Mouse (Mus musculus): Measurements from ENCODE around the gene Pxdn. TPM values are rescaled to one million over a fixed set of nuclear protein-coding genes. Genes with fewer than 3 reads are reported as not detected.

Gene Pxdn
- 96.0 and 96.5 TPM in 2 replicates for total RNA-seq (2021)
- long read RNA-seq, experiment 1, full-length matches to known transcripts = 8 of 23 reads
- long read RNA-seq, experiment 1, partial matches to known transcripts = 11 of 23 reads
- long read RNA-seq, experiment 1, other reads (novel, unspliced or antisense) = 4 of 23 reads
- long read RNA-seq, experiment 2, full-length matches to known transcripts = 8 of 25 reads
- long read RNA-seq, experiment 2, partial matches to known transcripts = 11 of 25 reads
- long read RNA-seq, experiment 2, other reads (novel, unspliced or antisense) = 6 of 25 reads

DNA sequence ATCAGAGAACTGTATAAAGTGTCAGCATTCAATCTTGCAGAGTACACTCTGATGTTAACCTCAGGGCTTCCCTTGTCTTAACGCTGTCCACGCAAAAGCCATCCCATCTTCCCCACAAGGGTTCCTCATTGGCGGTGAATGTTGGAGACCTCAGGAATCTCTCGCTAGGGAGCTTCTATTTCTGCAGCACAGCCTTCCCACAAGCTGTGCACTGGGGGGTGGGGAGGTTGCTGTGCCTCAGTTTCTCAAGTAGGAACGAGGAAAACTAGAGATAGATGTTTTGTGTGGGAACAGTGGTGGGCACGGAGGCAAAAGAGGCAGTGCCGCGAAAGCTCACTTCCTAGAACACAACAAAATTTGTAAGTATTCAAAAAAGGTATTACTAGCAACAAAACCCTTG is at the start of gene Pxdn:
Gene Pxdn, plus strand, starts transcription at position 301 of the 400 bp plus-strand sequence.
- no peak for DNase-seq

DNA sequence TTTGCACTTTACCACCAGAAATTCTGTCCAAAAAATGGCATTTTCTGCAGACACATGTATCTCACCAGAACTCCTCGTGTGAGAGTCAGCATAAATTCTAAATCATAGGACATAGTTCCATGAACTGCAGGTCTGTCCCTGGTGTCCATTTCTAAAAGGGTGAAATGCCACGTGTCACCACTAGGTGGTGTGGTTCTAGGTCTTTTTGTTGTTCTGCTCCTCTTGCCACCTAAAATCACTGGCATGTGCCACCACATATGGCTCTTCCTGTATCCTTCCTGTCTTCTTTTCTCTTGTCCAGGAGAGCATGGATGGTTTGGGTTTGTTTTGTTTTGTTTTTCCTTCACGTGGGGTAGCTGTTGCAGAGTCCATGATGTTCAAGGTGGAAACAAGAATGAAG is 42.7 kb upstream of the Pxdn start:
- peak; percentile 63 for DNase-seq

DNA sequence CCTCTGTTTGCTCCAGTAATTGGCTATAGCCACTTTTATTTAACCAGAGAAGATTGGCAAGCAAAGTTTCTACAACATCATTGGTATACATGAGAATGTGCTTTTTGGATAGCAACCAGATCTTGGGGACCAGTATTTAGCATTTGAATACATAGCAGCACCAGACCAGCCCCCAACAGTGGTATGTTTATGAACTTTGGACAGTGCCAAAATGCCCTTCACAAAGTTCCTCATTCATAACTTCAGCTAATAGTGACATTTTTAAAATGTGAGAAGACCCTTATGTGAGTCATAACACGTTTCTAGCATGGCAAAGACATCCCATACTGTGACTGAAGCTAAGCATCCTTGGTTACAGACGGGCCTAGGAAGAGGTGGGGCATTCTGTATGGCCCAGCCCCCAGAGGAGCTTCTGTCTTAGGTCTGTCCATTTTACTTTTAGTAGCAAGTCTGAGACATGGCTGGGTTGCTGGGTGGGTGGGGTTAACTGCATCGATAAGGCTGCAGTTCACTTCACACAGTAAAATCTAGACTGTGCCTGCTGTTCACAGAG is 39.8 kb upstream of the Pxdn start:
- DNase-seq = no peak

DNA sequence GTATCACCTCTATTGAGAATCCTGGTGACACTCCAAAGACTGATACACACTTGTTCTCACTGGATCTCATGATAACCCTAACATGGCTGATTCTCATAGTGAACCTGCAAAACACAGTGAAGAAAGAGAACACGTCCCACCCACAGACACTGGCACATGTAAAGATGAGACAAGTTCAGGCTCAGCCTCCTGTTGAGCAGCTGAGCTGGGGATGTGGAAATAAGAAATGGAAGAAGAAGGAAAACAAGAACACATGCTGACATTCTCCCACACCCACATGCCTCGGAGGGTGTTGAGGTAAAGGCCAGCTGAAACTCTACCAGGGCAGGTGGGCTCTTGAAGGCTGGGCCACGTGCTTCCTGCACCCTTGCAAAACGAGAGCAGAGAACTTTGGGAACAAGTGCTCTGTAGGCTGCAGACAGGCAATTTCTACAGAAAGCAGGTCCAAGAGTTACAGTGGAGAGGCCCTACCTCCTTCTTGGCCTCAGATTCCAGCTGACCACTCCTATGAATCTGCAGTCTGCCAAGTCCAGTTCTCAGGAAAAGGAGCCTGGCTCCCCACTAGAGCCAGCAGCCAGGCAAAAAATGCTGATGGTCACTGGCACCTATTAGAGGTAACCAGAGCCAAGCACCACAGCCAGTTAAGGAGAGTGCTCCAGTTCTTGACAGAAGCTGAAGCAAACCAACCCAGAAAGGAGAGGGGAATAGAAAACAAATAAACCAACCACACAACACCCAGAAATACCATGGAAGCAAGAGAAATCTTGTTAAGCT is 33.1 kb upstream of the Pxdn start:
- peak; percentile 34 for DNase-seq

DNA sequence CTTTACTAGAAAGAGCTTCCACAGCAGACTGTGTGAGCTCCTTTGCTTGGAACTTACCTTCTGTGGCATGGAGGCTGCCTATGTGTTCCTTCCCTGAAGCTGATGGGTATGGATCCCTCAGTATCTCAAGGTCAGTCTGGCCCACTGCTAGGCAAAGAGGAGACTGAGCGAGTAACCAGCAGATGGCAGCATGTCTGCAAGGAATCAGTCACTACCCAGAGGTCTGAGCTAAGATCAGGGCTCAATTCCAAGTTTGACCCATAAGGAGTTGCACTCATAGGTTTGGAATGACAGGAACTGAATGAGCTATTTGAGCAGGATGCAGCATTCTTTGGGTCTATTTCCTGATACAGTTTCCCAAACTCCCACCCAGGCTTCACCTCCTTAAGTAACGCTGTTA is 30.4 kb upstream of the Pxdn start:
- DNase-seq = peak; percentile 75

DNA sequence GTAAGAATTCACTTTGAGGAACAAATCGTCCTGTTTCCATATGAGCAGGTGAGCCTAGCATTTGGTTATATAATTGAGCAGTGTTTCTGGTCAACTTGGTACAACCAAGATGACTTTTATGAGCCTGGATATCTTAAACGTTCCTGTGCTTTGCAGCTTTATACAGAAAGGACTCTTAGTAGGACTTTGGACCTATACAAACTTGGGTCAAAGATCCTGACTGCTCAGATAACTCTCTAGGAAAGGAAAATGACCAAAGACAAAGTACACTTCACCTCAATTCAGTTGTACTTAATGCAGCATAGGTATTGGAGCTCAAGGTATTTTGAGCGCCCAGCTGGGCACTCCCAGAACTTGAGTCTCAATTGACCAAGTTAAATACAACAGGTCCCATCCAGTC is 21.3 kb upstream of the Pxdn start:
- DNase-seq = no peak

DNA sequence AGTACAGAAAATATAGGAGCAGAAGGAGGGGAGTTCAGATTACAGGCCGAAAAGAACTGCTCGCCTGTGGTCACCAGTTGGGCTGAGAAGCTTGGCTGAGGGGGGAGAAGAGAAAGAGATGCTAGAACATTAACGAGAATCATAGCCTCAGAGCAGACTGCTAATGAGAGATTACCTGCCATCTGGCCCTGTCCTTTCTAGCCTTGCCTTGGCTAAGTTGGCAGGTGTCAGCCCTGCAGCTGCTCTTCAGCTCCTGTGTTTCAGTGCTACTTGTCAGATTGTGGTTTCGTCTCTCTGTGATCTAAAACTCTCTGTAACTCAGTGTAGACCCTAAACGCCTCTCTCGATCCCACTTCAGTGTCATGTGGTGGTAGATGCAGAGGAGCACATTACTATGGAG is 20.6 kb upstream of the Pxdn start:
- DNase-seq = no peak

DNA sequence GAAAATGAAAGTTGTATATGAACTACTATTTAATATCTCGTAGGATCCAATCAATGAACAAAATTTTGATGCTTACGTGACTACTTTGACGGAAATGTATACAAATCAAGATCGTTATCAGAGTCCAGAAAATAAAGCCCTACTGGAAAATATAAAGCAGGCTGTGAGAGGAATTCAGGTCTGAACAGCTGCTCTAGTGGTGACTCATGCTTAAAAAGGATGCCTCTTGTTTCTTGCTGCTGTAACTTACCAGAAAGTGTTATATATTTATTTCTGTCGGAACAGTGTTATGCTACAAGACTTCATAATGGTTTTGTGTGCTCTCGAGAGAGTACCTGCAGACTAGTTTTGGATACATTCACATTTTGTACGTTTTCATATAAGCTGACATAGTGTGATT is 17.1 kb upstream of the Pxdn start:
- no peak for DNase-seq

DNA sequence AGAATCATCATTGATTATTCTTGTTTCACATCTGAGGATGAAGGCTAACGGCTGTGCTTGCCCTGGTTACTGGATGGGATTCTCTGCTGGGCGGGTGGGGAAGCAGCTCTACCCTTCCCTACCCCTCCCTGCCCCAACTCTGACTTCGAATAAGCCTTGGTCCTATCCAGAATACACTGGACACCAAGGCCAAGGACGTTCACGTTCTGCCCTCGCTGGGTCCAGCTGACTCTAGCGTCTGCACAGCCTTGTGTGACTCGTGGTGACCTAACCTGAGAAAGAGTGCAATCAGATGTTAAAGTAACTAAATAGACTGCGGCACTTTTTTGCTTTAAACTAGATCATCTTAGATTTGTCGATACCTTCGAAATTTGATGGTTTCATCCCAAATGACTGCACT is 15.9 kb upstream of the Pxdn start:
- DNase-seq = peak; percentile 64

DNA sequence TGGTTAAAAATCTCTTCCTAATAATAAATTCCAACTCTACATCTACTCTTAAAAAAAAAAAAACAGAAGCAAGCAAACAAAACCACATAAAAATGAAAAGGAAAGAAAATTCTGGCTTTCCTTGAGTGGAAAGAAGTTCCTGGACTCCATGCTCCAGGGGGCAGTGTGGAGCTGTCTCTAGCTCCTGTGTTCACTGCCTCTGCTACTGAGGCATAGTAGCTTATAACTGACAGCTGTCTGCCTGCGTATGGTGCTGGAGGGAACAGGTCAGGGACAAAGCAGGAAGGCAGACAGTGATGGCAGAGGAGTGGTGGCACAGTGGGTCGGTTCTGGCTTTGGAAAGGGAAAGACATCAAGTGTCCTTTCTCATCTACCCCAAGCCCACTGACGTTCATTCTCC is 10.5 kb upstream of the Pxdn start:
- DNase-seq = peak; percentile 78

DNA sequence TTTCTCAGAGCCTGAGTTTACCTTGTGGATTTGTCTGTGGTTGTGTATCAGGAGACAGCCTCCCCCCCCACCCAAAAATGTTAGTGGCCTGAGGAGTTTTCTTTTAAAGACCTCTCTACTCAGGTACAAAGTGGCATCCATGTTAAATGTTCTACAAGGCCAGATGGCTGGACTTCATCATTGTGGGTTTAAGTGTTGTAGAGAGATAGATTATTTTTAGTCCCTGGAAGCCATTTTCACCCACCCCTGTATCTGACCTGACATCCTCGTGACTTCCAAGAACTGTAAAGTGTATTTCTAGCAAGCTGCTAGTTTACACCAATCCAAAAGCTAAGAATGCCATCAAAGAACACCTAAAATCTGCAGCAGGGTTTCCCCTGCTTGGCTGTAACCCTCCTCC is 6.8 kb upstream of the Pxdn start:
- no peak for DNase-seq

DNA sequence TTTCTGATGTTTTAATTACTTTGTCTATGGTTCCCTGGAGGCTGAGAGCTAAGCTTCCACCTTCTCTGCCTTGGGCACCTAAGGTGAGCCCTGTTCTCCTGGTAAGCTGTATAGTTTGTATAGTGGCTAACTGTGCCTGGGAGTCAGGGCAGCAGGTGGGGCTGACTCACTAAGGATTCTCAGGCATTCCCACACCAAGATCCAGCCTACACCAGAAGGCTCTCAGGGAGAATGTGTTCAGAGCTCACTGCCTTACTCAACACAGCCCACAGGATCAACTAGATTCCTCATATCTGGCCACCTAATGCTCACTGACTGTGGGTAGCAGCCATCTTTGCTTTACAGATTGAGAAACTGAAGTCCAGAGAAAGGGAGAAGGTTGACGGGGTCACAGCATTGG is 4.5 kb upstream of the Pxdn start:
- no peak for DNase-seq

DNA sequence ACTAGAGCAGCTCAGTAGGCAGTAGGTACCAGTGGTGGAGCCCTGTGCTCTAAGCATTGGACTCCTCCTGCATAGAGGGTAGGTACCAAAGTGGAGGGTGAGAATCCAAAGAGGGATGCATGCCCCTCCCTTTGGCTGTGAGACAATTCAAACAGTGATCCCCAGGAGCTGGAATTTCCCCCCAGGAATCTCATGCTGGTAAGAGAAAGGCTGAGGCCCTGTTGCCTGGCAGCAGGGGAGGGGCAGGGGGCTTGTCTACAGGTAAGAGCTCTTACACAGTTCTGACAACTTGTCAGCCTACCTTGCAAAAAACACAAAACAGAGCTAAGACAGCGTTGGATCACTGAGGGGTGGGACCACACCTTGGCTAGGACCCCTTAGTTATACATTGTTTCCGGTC is 3.9 kb upstream of the Pxdn start:
- DNase-seq = no peak

DNA sequence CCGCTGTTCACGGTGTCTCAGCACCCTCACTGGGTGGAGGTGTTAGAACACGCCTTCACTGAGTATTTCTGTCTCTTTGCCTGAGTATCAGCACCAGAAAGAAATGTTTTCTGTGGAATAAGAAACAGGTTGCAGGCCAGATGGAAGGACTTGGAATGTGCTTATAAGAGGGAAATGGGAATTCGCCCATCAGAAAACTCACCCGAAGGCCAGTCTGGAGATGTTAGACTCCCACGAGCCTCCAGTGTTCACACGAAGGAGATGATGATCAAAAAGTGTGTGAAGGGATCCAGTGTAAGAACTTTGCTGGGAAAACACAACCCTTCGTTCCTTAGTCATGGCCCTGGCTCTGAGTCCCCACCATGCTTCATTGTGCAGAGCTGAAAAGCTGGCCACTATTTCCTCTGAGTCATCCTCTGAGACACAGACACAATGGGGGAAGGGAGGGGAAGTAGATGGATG is 3.3 kb upstream of the Pxdn start:
- peak; percentile 27 for DNase-seq

DNA sequence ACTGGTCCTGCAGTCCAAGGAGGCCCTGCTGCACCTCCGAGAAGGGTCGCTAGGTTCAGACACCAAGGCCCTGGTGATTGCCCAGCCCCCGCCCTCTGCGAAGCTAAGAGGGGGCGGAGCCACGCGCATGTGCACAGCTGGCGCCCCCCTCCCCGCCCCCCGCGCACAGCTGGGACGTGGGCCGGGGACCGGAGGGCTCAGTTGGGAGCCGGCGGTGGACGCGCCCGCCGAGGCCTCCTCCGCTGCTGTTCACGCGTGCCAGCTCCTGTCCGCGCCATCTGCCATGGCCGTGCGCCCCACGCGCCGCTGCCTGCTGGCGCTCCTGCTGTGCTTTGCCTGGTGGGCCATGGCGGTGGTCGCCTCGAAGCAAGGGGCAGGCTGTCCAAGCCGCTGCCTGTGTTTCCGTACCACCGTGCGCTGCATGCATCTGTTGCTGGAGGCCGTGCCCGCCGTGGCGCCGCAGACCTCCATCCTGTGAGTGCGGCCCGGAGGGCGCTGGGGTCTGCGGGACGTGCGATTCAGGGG is 505 bp downstream of the Pxdn start:
- peak; percentile 84 for DNase-seq

DNA sequence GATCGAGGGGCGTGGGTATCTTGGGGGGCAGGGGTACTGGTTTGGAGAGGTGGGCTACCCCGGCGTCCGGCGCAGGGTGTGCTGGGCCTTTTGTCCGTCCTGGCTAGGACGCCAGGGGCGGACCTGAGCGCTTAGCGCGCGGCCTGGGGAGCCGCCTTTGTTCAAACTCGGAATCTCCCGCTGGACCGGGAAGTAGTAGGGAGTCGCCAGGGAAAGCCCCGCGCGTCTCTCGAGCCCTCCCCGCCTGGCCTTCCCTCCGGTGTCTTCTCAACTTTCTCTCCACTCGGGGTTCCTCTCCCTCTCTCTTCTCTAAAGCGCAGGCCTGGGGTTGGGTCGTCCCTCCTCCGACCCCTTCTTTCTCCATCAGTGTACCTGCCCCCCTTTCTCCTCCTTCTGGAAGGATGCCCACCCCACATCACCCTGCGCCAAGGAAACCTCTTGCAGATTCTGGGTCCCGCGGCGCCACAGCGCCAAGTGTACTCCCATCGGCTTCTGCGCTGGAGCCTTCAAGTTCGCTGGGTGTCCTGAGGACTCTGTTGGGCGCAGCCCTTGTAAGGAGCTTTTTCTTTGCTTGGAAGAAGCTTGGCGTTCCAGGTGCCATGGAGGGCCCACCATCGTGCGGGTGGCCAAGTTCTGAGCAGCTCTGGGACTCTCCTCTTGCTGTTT is 1.1 kb downstream of the Pxdn start:
- DNase-seq = peak; percentile 83

DNA sequence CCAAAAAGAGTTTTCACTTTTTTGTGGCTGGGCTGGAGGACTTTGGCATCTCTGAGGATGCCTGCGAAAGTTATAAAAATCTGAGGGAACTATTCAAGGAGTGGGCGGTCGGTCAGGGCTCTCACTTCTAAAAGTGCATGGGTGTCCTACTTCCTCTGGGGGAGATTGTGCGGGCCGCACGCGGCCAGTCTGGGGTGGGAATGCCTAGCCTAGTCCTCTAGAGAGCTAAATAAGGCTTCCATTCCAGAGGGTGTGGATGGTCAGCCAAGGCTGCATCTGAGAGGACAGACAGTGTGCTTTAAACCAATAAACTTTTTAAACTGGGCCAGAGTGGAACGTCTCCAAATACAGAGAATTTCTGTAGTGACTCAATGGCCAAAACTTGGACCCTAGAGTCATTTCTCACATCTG is 1.9 kb downstream of the Pxdn start:
- DNase-seq = peak; percentile 47

DNA sequence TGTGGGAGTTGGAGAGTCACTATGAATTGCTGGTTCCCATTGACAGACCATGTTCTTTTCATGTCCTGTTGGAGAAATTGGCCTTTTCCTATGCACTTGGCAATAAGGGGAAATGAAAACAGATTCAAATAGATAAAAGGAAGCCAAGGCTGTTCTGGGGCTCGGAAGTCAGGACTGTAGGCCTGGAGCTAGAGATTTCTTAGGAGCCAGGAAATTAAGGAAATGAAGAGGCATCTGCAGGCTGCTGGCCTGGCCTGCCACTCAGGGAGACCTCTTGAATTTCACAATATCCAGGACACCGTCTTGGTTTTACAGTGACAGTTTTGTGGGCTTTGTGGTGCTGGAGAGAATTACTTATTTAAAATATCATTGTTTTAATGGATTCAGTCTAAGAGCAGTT is 5.0 kb downstream of the Pxdn start:
- DNase-seq = no peak

DNA sequence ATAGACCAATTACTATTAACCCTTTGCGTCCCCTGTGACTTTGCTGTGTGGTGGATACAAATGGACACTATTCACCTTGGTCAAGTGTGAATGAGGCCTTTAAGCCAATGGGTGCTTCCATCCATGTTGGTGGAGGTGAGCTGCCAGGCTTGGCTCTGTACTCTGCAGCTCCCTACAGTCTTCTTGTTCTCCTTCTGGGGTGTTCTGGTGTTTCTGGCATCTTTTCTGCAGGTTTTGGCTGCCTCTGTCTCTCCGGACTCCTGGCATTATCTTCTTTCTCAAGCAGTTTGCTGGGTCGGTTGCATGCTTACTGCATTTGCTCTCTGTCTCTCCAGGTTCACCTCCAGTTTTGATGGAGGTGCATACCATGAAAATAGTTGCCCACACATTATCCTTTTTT is 7.2 kb downstream of the Pxdn start:
- no peak for DNase-seq

DNA sequence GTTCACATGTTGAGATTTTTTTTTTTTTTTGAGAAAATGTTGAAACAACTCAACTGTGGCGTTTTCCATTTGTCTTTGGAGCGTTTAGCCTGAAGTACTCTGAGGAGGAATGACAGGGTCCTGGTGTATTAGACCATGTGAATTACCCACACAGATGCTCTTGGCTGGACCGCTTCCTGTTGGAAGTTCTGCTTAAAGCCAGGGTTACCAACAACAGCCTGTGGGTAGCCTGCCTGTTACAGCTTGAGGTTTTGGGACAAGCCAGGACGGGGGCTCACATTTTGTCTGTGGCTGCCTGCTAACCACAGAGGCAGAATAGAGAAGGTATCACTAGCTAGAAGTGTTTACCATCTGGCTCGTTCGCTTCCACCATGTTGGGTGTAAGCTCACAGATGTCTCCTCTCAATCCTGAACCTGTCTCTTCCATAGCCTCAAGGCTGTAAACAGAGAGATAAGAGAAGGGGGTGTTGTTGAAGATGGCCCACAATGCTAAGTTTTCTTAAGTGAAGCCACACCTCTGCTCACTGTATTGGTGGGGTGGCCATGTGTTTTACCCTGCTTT is 7.9 kb downstream of the Pxdn start:
- DNase-seq = no peak

DNA sequence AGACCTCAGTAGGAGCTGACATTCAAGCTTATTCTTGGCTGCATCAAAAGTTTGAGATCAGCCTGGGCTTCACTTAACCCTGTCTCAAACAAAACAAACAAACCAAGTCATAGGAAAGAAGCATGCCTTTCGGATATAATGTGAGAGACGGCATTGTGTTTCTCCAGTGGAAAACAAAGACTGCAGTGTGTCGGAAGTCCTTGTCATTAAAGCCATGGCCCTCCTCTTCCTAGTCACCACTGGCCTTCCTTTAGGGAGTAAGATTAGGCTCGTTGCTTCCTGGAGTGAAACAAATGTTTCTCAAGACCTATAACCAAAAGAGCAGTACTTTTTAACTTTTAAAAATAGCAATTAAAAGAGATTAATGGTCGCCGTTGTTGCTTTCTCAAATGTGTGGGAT is 13.6 kb downstream of the Pxdn start:
- no peak for DNase-seq

DNA sequence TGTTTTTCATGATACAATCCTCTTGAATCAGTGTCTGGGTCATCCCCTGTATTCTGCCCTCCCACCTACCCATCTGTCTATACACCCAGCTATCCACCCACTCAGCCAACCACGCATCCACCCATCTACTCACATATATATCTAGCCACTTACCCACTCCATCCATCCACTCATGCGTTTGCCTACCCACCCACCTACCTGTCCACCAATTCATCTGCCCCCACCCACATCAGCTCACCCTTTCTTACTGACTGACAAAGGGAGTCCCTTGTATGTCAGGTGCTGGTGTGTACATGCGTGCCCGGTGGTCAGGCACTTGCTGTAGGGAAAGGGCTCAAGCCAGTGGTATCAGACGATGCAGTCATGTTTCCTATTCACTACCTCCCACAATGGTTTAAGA is 14.1 kb downstream of the Pxdn start:
- no peak for DNase-seq

DNA sequence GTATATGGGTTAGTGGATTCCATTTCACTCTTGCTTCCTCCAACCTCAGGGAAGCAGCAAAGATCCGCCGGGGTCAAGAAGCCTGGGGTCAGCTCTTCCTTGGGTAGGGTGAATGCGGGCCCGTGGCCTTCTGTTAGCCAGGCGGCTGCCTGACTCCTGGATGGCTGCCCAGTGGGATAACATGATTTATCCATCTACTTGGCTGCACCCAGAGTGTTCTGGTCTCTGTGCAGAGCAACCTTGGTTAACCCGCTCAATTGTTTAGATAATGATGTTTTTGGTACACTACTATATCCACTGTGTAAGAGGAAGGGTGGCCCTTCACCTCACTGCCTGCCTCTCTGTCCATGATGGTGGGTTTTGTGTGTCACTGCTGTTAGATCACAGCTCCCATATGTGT is 14.7 kb downstream of the Pxdn start:
- peak; percentile 94 for DNase-seq
